Mouse (Mus musculus): ENCODE data around the gene Nacc1. TPM values are rescaled to one million over a fixed set of nuclear protein-coding genes. Genes with fewer than 3 reads are reported as not detected.
"Not testable (repeated sequence)": the region's sequence is repeated elsewhere in the genome, so short reads cannot be mapped to it uniquely, and the experiment has no call there.

Nacc1 gene
- polyA plus RNA-seq, 1 experiment from 2014 or later = 21.3 TPM

- WGBS = 45% methylated on average over 8 of the region's 8 CpGs
- Histone ChIP-seq H3K9ac (peak overlapping the region; percentile 88), H3K4me1 (replicated peaks) (peaks cover 43% of the 10 kb centered on the region), H3K36me3 (no peaks in the 10 kb centered on the region), H3K4me2 (peak overlapping the region; percentile 92), H3K4me3 (peak overlapping the region; percentile 69), H3K9me3 (replicated peaks) (no peaks in the 10 kb centered on the region), H3K27me3 (replicated peaks) (0 out of 2 replicates have a peak, but pooled peaks cover 3% of the 10 kb centered on the region), H3K27ac (ENCODE audit: poor library complexity, severe bottlenecking) (peak overlapping the region; percentile 92; the same call in 1 of the 2 replicates)
- no peak for ATAC-seq (ENCODE audit: insufficient number of reproducible peaks, low FRiP score)
Observed at GRCm38 (mm10) chr8:84637946-84638554, 49.6 kb downstream of the Nacc1 start.

- H3K36me3 ChIP-seq = no peaks in the 10 kb centered on the region
- peaks cover 41% of the 10 kb centered on the region for H3K4me1 ChIP-seq (replicated peaks)
- 0 out of 2 replicates have a peak overlapping the region, but pooled peaks have one; percentile 1 for H3K27ac ChIP-seq (ENCODE audit: poor library complexity, severe bottlenecking)
- 0 out of 2 replicates have a peak, but pooled peaks cover 3% of the 10 kb centered on the region for H3K27me3 ChIP-seq (replicated peaks)
- ATAC-seq (ENCODE audit: insufficient number of reproducible peaks, low FRiP score) = no peak
- H3K4me3 ChIP-seq = no peak overlapping the region
- H3K9me3 ChIP-seq (replicated peaks) = no peaks in the 10 kb centered on the region; the same call in 1 of the 2 replicates
- no peak overlapping the region; the same call in 1 of the 2 replicates for H3K4me2 ChIP-seq
- H3K9ac ChIP-seq = peak overlapping the region; percentile 39; the same call in 1 of the 2 replicates
- 79% methylated on average over 17 of the region's 17 CpGs for WGBS
Observed at GRCm38 (mm10) chr8:84636051-84636691, 51.5 kb downstream of the Nacc1 start.

- Histone ChIP-seq H3K27ac (ENCODE audit: poor library complexity, severe bottlenecking) (0 out of 2 replicates have a peak overlapping the region, but pooled peaks have one; percentile 1), H3K9me3 (replicated peaks) (no peaks in the 10 kb centered on the region; the same call in 1 of the 2 replicates), H3K4me1 (replicated peaks) (peaks cover 40% of the 10 kb centered on the region), H3K27me3 (replicated peaks) (0 out of 2 replicates have a peak, but pooled peaks cover 3% of the 10 kb centered on the region), H3K4me2 (no peak overlapping the region; the same call in 1 of the 2 replicates), H3K9ac (peak overlapping the region; percentile 39), H3K36me3 (no peaks in the 10 kb centered on the region), H3K4me3 (no peak overlapping the region)
- ATAC-seq (ENCODE audit: insufficient number of reproducible peaks, low FRiP score) = no peak
- 66% methylated on average over 14 of the region's 14 CpGs for WGBS
Observed at GRCm38 (mm10) chr8:84635397-84636050, 52.1 kb downstream of the Nacc1 start.

- WGBS = 45% methylated on average over 9 of the region's 9 CpGs
- no peaks in the 10 kb centered on the region for H3K36me3 ChIP-seq
- ATAC-seq (ENCODE audit: insufficient number of reproducible peaks, low FRiP score) = no peak
- H3K9me3 ChIP-seq (replicated peaks) = no peaks in the 10 kb centered on the region; the same call in 1 of the 2 replicates
- H3K4me2 ChIP-seq = 0 out of 2 replicates have a peak overlapping the region, but pooled peaks have one; percentile 11
- H3K4me1 ChIP-seq (replicated peaks) = peaks cover 36% of the 10 kb centered on the region
- H3K4me3 ChIP-seq = no peak overlapping the region
- no peak overlapping the region for H3K27ac ChIP-seq (ENCODE audit: poor library complexity, severe bottlenecking)
- H3K9ac ChIP-seq = peak overlapping the region; percentile 54
- 0 out of 2 replicates have a peak, but pooled peaks cover 3% of the 10 kb centered on the region for H3K27me3 ChIP-seq (replicated peaks)
Observed at GRCm38 (mm10) chr8:84634849-84635304, 52.8 kb downstream of the Nacc1 start.

GRCm38 (mm10) chr8:84633841-84634584 is 53.6 kb downstream of the Nacc1 start:
- Histone ChIP-seq H3K36me3 (no peaks in the 10 kb centered on the region), H3K4me2 (no peak overlapping the region), H3K4me1 (replicated peaks) (peaks cover 36% of the 10 kb centered on the region), H3K9me3 (replicated peaks) (no peaks in the 10 kb centered on the region; the same call in 1 of the 2 replicates), H3K27me3 (replicated peaks) (0 out of 2 replicates have a peak, but pooled peaks cover 3% of the 10 kb centered on the region), H3K27ac (ENCODE audit: poor library complexity, severe bottlenecking) (no peak overlapping the region), H3K9ac (peak overlapping the region; percentile 8; the same call in 1 of the 2 replicates), H3K4me3 (no peak overlapping the region)
- 39% methylated on average over 10 of the region's 10 CpGs for WGBS
- no peak for ATAC-seq (ENCODE audit: insufficient number of reproducible peaks, low FRiP score)

- Histone ChIP-seq H3K4me2 (no peak overlapping the region), H3K27ac (ENCODE audit: poor library complexity, severe bottlenecking) (no peak overlapping the region), H3K27me3 (replicated peaks) (0 out of 2 replicates have a peak, but pooled peaks cover 3% of the 10 kb centered on the region), H3K4me3 (no peak overlapping the region), H3K9me3 (replicated peaks) (no peaks in the 10 kb centered on the region; the same call in 1 of the 2 replicates), H3K36me3 (no peaks in the 10 kb centered on the region), H3K4me1 (replicated peaks) (peaks cover 29% of the 10 kb centered on the region), H3K9ac (no peak overlapping the region)
- WGBS = 81% methylated on average over 4 of the region's 4 CpGs
- ATAC-seq (ENCODE audit: insufficient number of reproducible peaks, low FRiP score) = no peak
Observed at GRCm38 (mm10) chr8:84631813-84632212, 55.8 kb downstream of the Nacc1 start.

GRCm38 (mm10) chr8:84630145-84630544 is 57.5 kb downstream of the Nacc1 start:
- no peaks in the 10 kb centered on the region for H3K36me3 ChIP-seq
- no peak overlapping the region for H3K4me2 ChIP-seq
- H3K27ac ChIP-seq (ENCODE audit: poor library complexity, severe bottlenecking) = no peak overlapping the region
- no peak for ATAC-seq (ENCODE audit: insufficient number of reproducible peaks, low FRiP score)
- no peak overlapping the region for H3K4me3 ChIP-seq
- no peak overlapping the region for H3K9ac ChIP-seq
- H3K9me3 ChIP-seq (replicated peaks) = no peaks in the 10 kb centered on the region; the same call in 1 of the 2 replicates
- 67% methylated on average over 4 of the region's 4 CpGs for WGBS
- H3K4me1 ChIP-seq (replicated peaks) = peaks cover 14% of the 10 kb centered on the region
- H3K27me3 ChIP-seq (replicated peaks) = 0 out of 2 replicates have a peak, but pooled peaks cover 3% of the 10 kb centered on the region

- 0 out of 2 replicates have a peak, but pooled peaks cover 3% of the 10 kb centered on the region for H3K27me3 ChIP-seq (replicated peaks)
- peaks cover 8% of the 10 kb centered on the region for H3K4me1 ChIP-seq (replicated peaks)
- H3K9me3 ChIP-seq (replicated peaks) = no peaks in the 10 kb centered on the region; the same call in 1 of the 2 replicates
- H3K36me3 ChIP-seq = no peaks in the 10 kb centered on the region
- no peak for ATAC-seq (ENCODE audit: insufficient number of reproducible peaks, low FRiP score)
- no peak overlapping the region for H3K4me3 ChIP-seq
- no peak overlapping the region for H3K9ac ChIP-seq
- H3K27ac ChIP-seq (ENCODE audit: poor library complexity, severe bottlenecking) = no peak overlapping the region
- H3K4me2 ChIP-seq = no peak overlapping the region
- WGBS = 69% methylated on average over 11 of the region's 11 CpGs
Observed at GRCm38 (mm10) chr8:84629586-84629985, 58.1 kb downstream of the Nacc1 start.

- ATAC-seq (ENCODE audit: insufficient number of reproducible peaks, low FRiP score); H3K36me3 ChIP-seq; H3K4me3 ChIP-seq; H3K4me1 ChIP-seq (replicated peaks); H3K27ac ChIP-seq (ENCODE audit: poor library complexity, severe bottlenecking); H3K27me3 ChIP-seq (replicated peaks); H3K4me2 ChIP-seq; H3K9me3 ChIP-seq (replicated peaks); H3K9ac ChIP-seq: not testable (repeated sequence)
- 85% methylated on average over 4 of the region's 4 CpGs for WGBS
Observed at GRCm38 (mm10) chr8:84623425-84623824, 64.2 kb downstream of the Nacc1 start.

GRCm38 (mm10) chr8:84621102-84621625 is 66.5 kb downstream of the Nacc1 start:
- Histone ChIP-seq H3K4me3 (no peak overlapping the region), H3K27ac (ENCODE audit: poor library complexity, severe bottlenecking) (no peak overlapping the region), H3K9ac (no peak overlapping the region), H3K9me3 (replicated peaks) (no peaks in the 10 kb centered on the region), H3K4me1 (replicated peaks) (peaks cover under 1% of the 10 kb centered on the region), H3K27me3 (replicated peaks) (peaks cover 23% of the 10 kb centered on the region), H3K36me3 (no peaks in the 10 kb centered on the region), H3K4me2 (no peak overlapping the region)
- no peak for ATAC-seq (ENCODE audit: insufficient number of reproducible peaks, low FRiP score)
- 68% methylated on average over 8 of the region's 8 CpGs for WGBS

All from heart, embryonic 12.5 days (tissue).